Mouse (Mus musculus): Measurements from ENCODE around the gene Cd52.

Gene Cd52

GRCm38 (mm10) chr4:134118126-134118800 is 23.4 kb upstream of the Cd52 start:
- DNase-seq, result no peak

- no peak for DNase-seq
These were observed 22.1 kb upstream of the Cd52 start for GRCm38 (mm10) chr4:134117012-134117411.

- no peak for DNase-seq
These were observed 21.6 kb upstream of the Cd52 start for GRCm38 (mm10) chr4:134116501-134116900.

GRCm38 (mm10) chr4:134115215-134116144 is 20.6 kb upstream of the Cd52 start:
- DNase-seq, result no peak

GRCm38 (mm10) chr4:134114038-134114437 is 19.2 kb upstream of the Cd52 start:
- DNase-seq, result no peak

- DNase-seq, result no peak
These were observed 18.6 kb upstream of the Cd52 start for GRCm38 (mm10) chr4:134113356-134113994.

- no peak for DNase-seq
These were observed 17.5 kb upstream of the Cd52 start for GRCm38 (mm10) chr4:134112403-134112802.

GRCm38 (mm10) chr4:134110653-134111052 is 15.8 kb upstream of the Cd52 start:
- no peak for DNase-seq

GRCm38 (mm10) chr4:134108196-134108595 is 13.3 kb upstream of the Cd52 start:
- no peak for DNase-seq

- DNase-seq, result no peak
These were observed 12.8 kb upstream of the Cd52 start for GRCm38 (mm10) chr4:134107730-134108129.

GRCm38 (mm10) chr4:134106105-134106504 is 11.2 kb upstream of the Cd52 start:
- DNase-seq, result no peak

GRCm38 (mm10) chr4:134102742-134103119 is 7.8 kb upstream of the Cd52 start:
- DNase-seq, result no peak

- DNase-seq, result peak; percentile 93
These were observed 7.3 kb upstream of the Cd52 start, which contains the start of gene Ubxn11 for GRCm38 (mm10) chr4:134101979-134102741. TSS of gene Ubxn11 (plus strand) at chr4:134102570.

GRCm38 (mm10) chr4:134100245-134100644 is 5.4 kb upstream of the Cd52 start:
- no peak for DNase-seq

GRCm38 (mm10) chr4:134098628-134099027 is 3.7 kb upstream of the Cd52 start:
- peak; percentile 45 for DNase-seq

GRCm38 (mm10) chr4:134097015-134097608 is 2.2 kb upstream of the Cd52 start:
- DNase-seq, result no peak

GRCm38 (mm10) chr4:134096120-134096519 is 1.2 kb upstream of the Cd52 start:
- no peak for DNase-seq

- no peak for DNase-seq
These were observed 798 bp downstream of the Cd52 start for GRCm38 (mm10) chr4:134094004-134094564.

- peak; percentile 58 for DNase-seq
These were observed 2.2 kb downstream of the Cd52 start for GRCm38 (mm10) chr4:134092382-134093288.

GRCm38 (mm10) chr4:134091225-134091529 is 3.7 kb downstream of the Cd52 start:
- no peak for DNase-seq
